Mouse (Mus musculus) intestine, postnatal 0 days (tissue): ENCODE measurements around the gene Kcng3. TPM values are rescaled to one million over a fixed set of nuclear protein-coding genes. Genes with fewer than 3 reads are reported as not detected.

Experiments used
- ATAC-seq: fragments of 200-750 bp; cut with Nextera tagmentation; 2 replicates; pipeline ENCODE4 v1.8.0; 2017; ENCODE audit warnings: mild to moderate bottlenecking, moderate TSS enrichment, moderate library complexity
- H3K27ac ChIP-seq: fragments of 300-500 bp; sonication (generic); 2 replicates; pipeline ENCODE4 v1.5.1; 2014; ENCODE audit warnings: mild to moderate bottlenecking, low read depth, low read length, moderate library complexity
- H3K27me3 ChIP-seq: fragments of 300-500 bp; sonication (generic); replicated peaks from 2 replicates; pipeline ENCODE4 v1.6.1; 2014; ENCODE audit warnings: low read length, mixed read lengths; ENCODE audit not compliant: control insufficient read depth, insufficient read depth
- H3K36me3 ChIP-seq: fragments of 300-500 bp; sonication (generic); 2 replicates; pipeline ENCODE4 v1.6.1; 2014; ENCODE audit warnings: mild to moderate bottlenecking, moderate library complexity; ENCODE audit not compliant: control insufficient read depth, insufficient read depth
- H3K4me1 ChIP-seq: fragments of 300-500 bp; sonication (generic); replicated peaks from 2 replicates; pipeline ENCODE4 v1.6.1; 2014; ENCODE audit warnings: antibody characterized with exemption, low read length, mixed read lengths; ENCODE audit not compliant: control insufficient read depth, insufficient read depth
- H3K4me2 ChIP-seq: fragments of 300-500 bp; sonication (generic); replicated peaks from 2 replicates; pipeline ENCODE4 v1.6.1; 2014; ENCODE audit warnings: low read depth, mild to moderate bottlenecking, moderate library complexity
- H3K4me3 ChIP-seq: fragments of 300-500 bp; sonication (generic); 2 replicates; pipeline ENCODE4 v1.5.1; 2014; ENCODE audit warnings: low read depth, low read length
- H3K9ac ChIP-seq: fragments of 300-500 bp; sonication (generic); 2 replicates; pipeline ENCODE4 v1.6.1; 2014; ENCODE audit warnings: mild to moderate bottlenecking, low read depth, low read length
- H3K9me3 ChIP-seq: fragments of 300-500 bp; sonication (generic); 2 replicates; pipeline ENCODE4 v1.6.1; 2016; ENCODE audit warnings: mixed run types; ENCODE audit not compliant: control insufficient read depth
- CTCF ChIP-seq: sonication (generic); IDR thresholded peaks from 2 replicates; pipeline ENCODE4 v1.5.1; 2016; ENCODE audit warnings: low read depth, mild to moderate bottlenecking, control low read depth, antibody characterized with exemption, moderate library complexity
- WGBS: fragments of 180-500 bp; shearing (Covaris S2); extraction: QIAGEN DNeasy Blood & Tissue Kit; methylation state at CpG from one replicate; pipeline ENCODE4 v1.1.7; 2014; 5-methylcytosine and 5-hydroxymethylcytosine counted together
- polyA plus RNA-seq: library from polyadenylated mRNA; unstranded; fragments of >200 nt; fragmentation: Nextera tagmentation; extraction: Ambion mirVana; gene quantifications from 2 replicates; pipeline ENCODE4 v1.2.1, GENCODE M21; 2015

The Kcng3 gene
- polyA plus RNA-seq, 1 experiment from 2014 or later = not detected

GRCm38 (mm10) chr17:83632653-83633570 lies 1.2 kb upstream of the Kcng3 start:
- H3K4me3 ChIP-seq = peak overlapping the region; percentile 59
- TF ChIP-seq CTCF = peak; percentile 77
- H3K36me3 ChIP-seq = no peaks in the 10 kb centered on the region
- H3K9me3 ChIP-seq = no peaks in the 10 kb centered on the region
- WGBS = 3% methylated on average over 24 of the region's 24 CpGs
- H3K4me1 ChIP-seq = peaks cover 5% of the 10 kb centered on the region
- peak overlapping the region; percentile 94 for H3K4me2 ChIP-seq
- H3K27ac ChIP-seq = no peak overlapping the region
- no peak for ATAC-seq
- H3K9ac ChIP-seq = peak overlapping the region; percentile 42
- H3K27me3 ChIP-seq = peaks cover 55% of the 10 kb centered on the region

GRCm38 (mm10) chr17:83630787-83631678 lies 662 bp downstream of the Kcng3 start:
- Histone ChIP-seq H3K4me1 (peaks cover 5% of the 10 kb centered on the region), H3K36me3 (no peaks in the 10 kb centered on the region), H3K27me3 (peaks cover 65% of the 10 kb centered on the region), H3K9me3 (no peaks in the 10 kb centered on the region), H3K4me2 (peak overlapping the region; percentile 94), H3K9ac (peak overlapping the region; percentile 40; the same call in 1 of the 2 replicates), H3K4me3 (peak overlapping the region; percentile 59), H3K27ac (no peak overlapping the region)
- ATAC-seq = peak; percentile 60
- whole genome bisulfite sequencing = 2% methylated on average over 108 of the region's 109 CpGs
- TF ChIP-seq CTCF = no peak

- Histone ChIP-seq H3K4me1 (no peaks in the 10 kb centered on the region), H3K9ac (no peak overlapping the region), H3K27ac (no peak overlapping the region), H3K27me3 (no peaks in the 10 kb centered on the region), H3K4me2 (no peak overlapping the region), H3K4me3 (no peak overlapping the region), H3K36me3 (no peaks in the 10 kb centered on the region), H3K9me3 (no peaks in the 10 kb centered on the region)
- TF ChIP-seq CTCF = no peak
- WGBS = 36% methylated on average over 11 of the region's 11 CpGs
- ATAC-seq = no peak
Observed at GRCm38 (mm10) chr17:83613907-83614306, 17.8 kb downstream of the Kcng3 start.

- H3K4me3 ChIP-seq = no peak overlapping the region
- 83% methylated on average over 4 of the region's 4 CpGs for WGBS
- no peak for ATAC-seq
- H3K9me3 ChIP-seq = no peaks in the 10 kb centered on the region
- TF ChIP-seq CTCF = no peak
- no peak overlapping the region for H3K27ac ChIP-seq
- H3K36me3 ChIP-seq = no peaks in the 10 kb centered on the region
- H3K9ac ChIP-seq = no peak overlapping the region
- H3K4me2 ChIP-seq = no peak overlapping the region
- no peaks in the 10 kb centered on the region for H3K4me1 ChIP-seq
- no peaks in the 10 kb centered on the region for H3K27me3 ChIP-seq
Observed at GRCm38 (mm10) chr17:83609532-83609931, 22.2 kb downstream of the Kcng3 start.

- 89% methylated on average over 12 of the region's 12 CpGs for WGBS
- Histone ChIP-seq H3K36me3 (no peaks in the 10 kb centered on the region), H3K4me3 (no peak overlapping the region), H3K9me3 (no peaks in the 10 kb centered on the region), H3K9ac (no peak overlapping the region), H3K27me3 (no peaks in the 10 kb centered on the region), H3K4me1 (no peaks in the 10 kb centered on the region), H3K27ac (no peak overlapping the region), H3K4me2 (no peak overlapping the region)
- no peak for TF ChIP-seq CTCF
- ATAC-seq = no peak
Observed at GRCm38 (mm10) chr17:83600976-83601375, 30.7 kb downstream of the Kcng3 start.

- Histone ChIP-seq H3K9me3 (no peaks in the 10 kb centered on the region), H3K27me3 (no peaks in the 10 kb centered on the region), H3K27ac (no peak overlapping the region), H3K36me3 (no peaks in the 10 kb centered on the region), H3K9ac (no peak overlapping the region), H3K4me3 (no peak overlapping the region), H3K4me2 (no peak overlapping the region), H3K4me1 (no peaks in the 10 kb centered on the region)
- TF ChIP-seq CTCF = no peak
- no peak for ATAC-seq
- WGBS = 50% methylated on average over 7 of the region's 7 CpGs
Observed at GRCm38 (mm10) chr17:83595966-83596365, 35.7 kb downstream of the Kcng3 start.
